Mouse (Mus musculus): ENCODE data around the gene Cdk2ap2.

- TF ChIP-seq CTCF (IDR thresholded peaks at IDR 0.05; ENCODE audit: low read depth) (no peak), EP300 (IDR thresholded peaks at IDR 0.05; ENCODE audit: low read depth) (no peak)
These were observed 51.5 kb downstream of the Cdk2ap2 start, which contains the start of gene Coro1b for GRCm38 (mm10) chr19:4148491-4148806.

All from liver, embryonic 14.5 days (tissue).